Comparison of ENCODE assay signal across 8 mouse cellular contexts in the genomic region with DNA sequence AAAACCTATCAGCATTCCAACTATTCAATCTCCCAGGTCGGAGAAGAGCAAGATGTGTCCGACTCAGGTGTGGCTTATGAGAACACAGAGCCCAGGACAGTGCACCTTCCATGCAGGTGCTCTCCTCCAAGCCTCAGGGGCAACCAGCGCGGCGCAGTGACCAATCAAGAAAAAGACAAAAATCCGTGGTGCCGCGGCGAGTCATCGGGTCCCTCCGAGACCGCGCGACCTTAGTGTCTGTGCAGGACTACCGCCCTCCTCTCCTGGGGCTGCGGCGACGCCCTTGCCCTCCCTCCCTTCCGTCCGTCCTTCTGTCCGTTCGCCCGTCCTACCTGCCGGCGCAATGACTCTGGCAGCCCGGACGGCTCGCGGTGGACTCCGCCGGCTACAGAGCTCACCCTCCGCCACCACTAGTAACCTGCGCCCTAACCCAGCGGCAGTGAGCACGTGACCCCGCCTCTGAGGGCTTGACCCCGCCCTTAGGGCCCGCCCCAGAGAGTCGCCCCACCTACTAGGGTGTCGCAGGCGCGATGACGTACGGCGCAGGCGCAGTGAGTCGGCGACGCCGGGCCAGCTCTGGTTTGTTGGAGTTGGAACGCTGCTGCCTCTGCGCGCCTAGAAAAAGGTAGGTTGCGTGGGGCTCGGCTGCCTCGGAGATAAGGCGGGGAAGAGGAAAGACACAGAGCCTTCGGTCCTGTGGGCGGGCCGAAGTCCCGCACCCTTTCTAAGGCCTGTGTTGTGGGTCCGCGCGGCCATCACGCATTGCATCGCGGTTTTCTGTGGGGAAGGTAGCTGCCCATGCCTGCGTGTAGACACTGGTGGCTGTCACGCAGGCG. TPM values are rescaled to one million over a fixed set of nuclear protein-coding genes. Genes with fewer than 3 reads are reported as not detected.
DNase-seq lines count a peak whose midpoint lies in the region; ATAC-seq and TF ChIP-seq lines count a peak whose summit lies in the region.

A gene (minus strand): TSS at position 455 of the 836 bp plus-strand sequence.
A gene (plus strand): TSS at position 500 of the 836 bp plus-strand sequence.

- peak within 1 kb of the TSS; percentile 76 for H3K4me2 ChIP-seq in hindbrain, embryonic 14.5 days (replicated peaks)

- TF ChIP-seq CTCF in Patski (IDR thresholded peaks at IDR 0.05), result no peak

- H3K9me3 ChIP-seq in hindbrain, embryonic 14.5 days (ENCODE audit: control insufficient read depth, low read length), result no peaks in the 10 kb centered on the region

- peaks cover 28% of the 10 kb centered on the region for H3K4me1 ChIP-seq in hindbrain, embryonic 14.5 days (replicated peaks; ENCODE audit: control insufficient read depth, insufficient read depth, low read length)

- peak; percentile 90 for ATAC-seq in Patski
- ATAC-seq in hindbrain, embryonic 14.5 days (ENCODE audit: low FRiP score), result peak; percentile 95

- H3K27me3 ChIP-seq in Patski, result no peaks in the 10 kb centered on the region
- no peaks in the 10 kb centered on the region for H3K27me3 ChIP-seq in hindbrain, embryonic 14.5 days (ENCODE audit: control insufficient read depth, insufficient read depth, low read length)

- peak within 1 kb of the TSS; percentile 89 for H3K9ac ChIP-seq in hindbrain, embryonic 14.5 days

- peak within 1 kb of the TSS; percentile 89 for H3K27ac ChIP-seq in hindbrain, embryonic 14.5 days

- DNase-seq in Patski (ENCODE audit: low read depth, low spot score), result peak; percentile 73
- DNase-seq in cerebellum, postnatal 14 days, result peak; percentile 99
- peak; percentile 95 to 97 for DNase-seq in frontal cortex, postnatal 14 days (ENCODE audit: low spot score in 2 of 2)
- peak; percentile 99 for DNase-seq in hindbrain, embryonic 14.5 days (ENCODE audit: low spot score)
- peak; percentile 98 for DNase-seq in layer of hippocampus, postnatal 36 days
- DNase-seq in lung, postnatal 36 days, result peak; percentile 97
- DNase-seq in retina, postnatal 1 day, result peak; percentile 98
- DNase-seq in urinary bladder, adult 18-20 months (ENCODE audit: low spot score in 2 of 2), result peak; percentile 97 to 99

- WGBS in hindbrain, embryonic 14.5 days, result under 1% methylated on average over 69 of the region's 70 CpGs

- in situ Hi-C loops in Patski (cut with MboI; ENCODE audit: low pct_unique_long_range_greater_than_20kb), result loop anchor here (25.0 kb wide), 1 partner anchor 608 kb away; no protein-coding TSS in a partner anchor

- peaks cover 15% of the 10 kb centered on the region; the same call in 1 of the 2 replicates for H3K36me3 ChIP-seq in hindbrain, embryonic 14.5 days (replicated peaks; ENCODE audit: control insufficient read depth, insufficient read depth)

- CTCF ChIA-PET in Patski (lab: Charles Lee), result interaction anchor here (1.1 to 2.2 kb wide), 4 partner anchors 9 to 30 kb away, joined by 3 to 7 read pairs (median 4); no protein-coding TSS in a partner anchor

- POLR2A ChIA-PET in Patski (lab: Charles Lee), result interaction anchor here (0.7 to 1.2 kb wide), 2 partner anchors 11 to 89 kb away, joined by 3 read pairs; no protein-coding TSS in a partner anchor

- peak within 1 kb of the TSS; percentile 88 for H3K4me3 ChIP-seq in hindbrain, embryonic 14.5 days (replicated peaks; ENCODE audit: low read length)

RNA-seq across cellular contexts. Expression of the first gene that starts in this region (rescaled TPM):
- 7.0 TPM for polyA plus RNA-seq in Patski (2021)
- polyA plus RNA-seq in hindbrain, embryonic 14.5 days (2014; fragmentation: Nextera tagmentation; extraction: Ambion mirVana), result 10.7 and 13.6 TPM in 2 replicates
- total RNA-seq in layer of hippocampus, postnatal 36 days (2021), result 10 to 100 TPM; 16.0 to 18.2 TPM

RNA-seq across cellular contexts. Expression of the second gene that starts in this region (rescaled TPM):
- 84.7 TPM for polyA plus RNA-seq in Patski (2021)
- 204 and 214 TPM in 2 replicates for polyA plus RNA-seq in hindbrain, embryonic 14.5 days (2014; fragmentation: Nextera tagmentation; extraction: Ambion mirVana)
- total RNA-seq in layer of hippocampus, postnatal 36 days (2021), result 100 to 1,000 TPM; 123 to 136 TPM

Comparison
In these comparisons a context has a peak if more than half of its experiments do, and no peak if none do; other contexts are left out.
1. Peak in every context shown above with its lines: DNase-seq, ATAC-seq, H3K4me3 ChIP-seq and H3K27ac ChIP-seq.